8 mouse cellular contexts compared by ENCODE assay signal in the genomic region with DNA sequence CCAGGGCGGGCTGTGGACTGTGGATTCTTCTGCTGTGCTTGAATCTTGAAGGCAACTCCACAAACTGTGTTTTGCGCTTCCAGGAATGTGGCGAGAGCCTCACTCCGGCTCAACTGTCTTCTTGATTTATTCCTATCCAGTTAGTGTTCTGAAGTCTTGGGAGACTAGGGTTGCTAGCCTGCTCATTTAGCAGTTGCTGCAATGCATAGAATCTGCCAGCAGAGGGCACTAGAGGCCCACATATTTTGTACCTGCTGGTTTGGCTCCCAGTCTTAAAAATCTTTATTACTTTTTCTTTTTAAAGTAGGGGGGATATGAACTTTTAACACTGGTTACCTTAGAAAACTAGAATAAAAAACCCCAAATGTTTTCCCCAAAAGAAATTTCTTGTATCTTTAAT.
DNase-seq lines count a peak whose midpoint lies in the region; ATAC-seq and TF ChIP-seq lines count a peak whose summit lies in the region.

No protein-coding gene starts in this region.

- no peaks in the 10 kb centered on the region for H3K27me3 ChIP-seq in Patski
- no peaks in the 10 kb centered on the region for H3K27me3 ChIP-seq in kidney, postnatal 0 days (ENCODE audit: insufficient read depth, low read length)
- no peaks in the 10 kb centered on the region for H3K27me3 ChIP-seq in liver, embryonic 14.5 days (ENCODE audit: control insufficient read depth, insufficient read depth, low read length)

- POLR2A ChIA-PET in Patski (lab: Charles Lee), result no interaction called here

- H3K9ac ChIP-seq in kidney, postnatal 0 days (ENCODE audit: low read depth, low read length), result no peak overlapping the region
- H3K9ac ChIP-seq in liver, embryonic 14.5 days (replicated peaks), result no peak overlapping the region

- TF ChIP-seq CTCF in Patski (IDR thresholded peaks at IDR 0.05), result peak; percentile 97
- peak; percentile 99 for TF ChIP-seq CTCF in gastrocnemius, adult 2 months (IDR thresholded peaks at IDR 0.05)
- peak; percentile 90 for TF ChIP-seq CTCF in kidney, postnatal 0 days (IDR thresholded peaks at IDR 0.05; ENCODE audit: low read depth)
- peak; percentile 75 for TF ChIP-seq CTCF in liver, embryonic 14.5 days (IDR thresholded peaks at IDR 0.05; ENCODE audit: low read depth)

- CTCF ChIA-PET in Patski (lab: Charles Lee), result interaction anchor here (0.9 to 1.9 kb wide), 3 partner anchors 19 to 861 kb away, joined by 3 to 7 read pairs (median 4); no protein-coding TSS in a partner anchor

- H3K4me2 ChIP-seq in kidney, postnatal 0 days (ENCODE audit: low read length), result no peak overlapping the region
- no peak overlapping the region for H3K4me2 ChIP-seq in liver, embryonic 14.5 days (ENCODE audit: low read depth)

- intact Hi-C loops in gastrocnemius, adult 2 months (cut with DNase I), result loop anchor here (2.0 to 5.0 kb wide), 2 partner anchors 857 to 1180 kb away; no protein-coding TSS in a partner anchor

- no peak overlapping the region for H3K4me3 ChIP-seq in gastrocnemius, adult 2 months
- no peak overlapping the region for H3K4me3 ChIP-seq in kidney, postnatal 0 days (replicated peaks; ENCODE audit: low read depth, low read length)
- no peak overlapping the region for H3K4me3 ChIP-seq in liver, embryonic 14.5 days (ENCODE audit: insufficient read depth in 1 of 2, low read depth in 2 of 2, low read length in 2 of 2)

- no peaks in the 10 kb centered on the region for H3K9me3 ChIP-seq in kidney, postnatal 0 days (replicated peaks; ENCODE audit: low read length)
- H3K9me3 ChIP-seq in liver, embryonic 14.5 days (ENCODE audit: control insufficient read depth, low read length), result no peaks in the 10 kb centered on the region

- DNase-seq in A20 (ENCODE audit: low read depth, low spot score), result peak; percentile 12
- DNase-seq in Patski (ENCODE audit: low read depth, low spot score), result peak; percentile 22
- DNase-seq in cerebellum, postnatal 10 days, result peak; percentile 87 to 91
- DNase-seq in gastrocnemius, adult 2 months, result peak; percentile 57
- peak; percentile 82 for DNase-seq in kidney, postnatal 0 days (ENCODE audit: low spot score)
- peak in 1 of 3 experiments; percentile 16 for DNase-seq in liver, embryonic 14.5 days (ENCODE audit: low read depth in 3 of 3, low spot score in 3 of 3)
- peak; percentile 26 for DNase-seq in retina, adult 2 months (ENCODE audit: low read depth, low spot score)
- DNase-seq in thymus, postnatal 36 days, result peak; percentile 26 to 44

- H3K27ac ChIP-seq in gastrocnemius, adult 2 months, result no peak overlapping the region
- no peak overlapping the region for H3K27ac ChIP-seq in kidney, postnatal 0 days
- no peak overlapping the region for H3K27ac ChIP-seq in liver, embryonic 14.5 days

- no peak for TF ChIP-seq EP300 in liver, embryonic 14.5 days (IDR thresholded peaks at IDR 0.05; ENCODE audit: low read depth)

- WGBS in kidney, postnatal 0 days, result 24% methylated on average over 4 of the region's 4 CpGs
- WGBS in liver, embryonic 14.5 days (ENCODE audit: insufficient replicate concordance), result 21% methylated on average over 4 of the region's 4 CpGs

- in situ Hi-C loops in Patski (cut with MboI; ENCODE audit: low pct_unique_long_range_greater_than_20kb), result loop anchor here (10.0 kb wide), 1 partner anchor 433 kb away; no protein-coding TSS in a partner anchor

- ATAC-seq in Patski, result no peak
- ATAC-seq in kidney, postnatal 0 days (replicated peaks; ENCODE audit: low FRiP score, low read depth), result 0 out of 2 replicates have a peak, but pooled peaks have one; percentile 21
- ATAC-seq in liver, embryonic 14.5 days (ENCODE audit: insufficient read depth), result no peak

- H3K4me1 ChIP-seq in kidney, postnatal 0 days (replicated peaks; ENCODE audit: insufficient read depth, low read length), result no peaks in the 10 kb centered on the region
- H3K4me1 ChIP-seq in liver, embryonic 14.5 days (replicated peaks; ENCODE audit: control insufficient read depth in 2 of 2, insufficient read depth in 2 of 2, low read length in 1 of 2), result no peaks in the 10 kb centered on the region

- no peaks in the 10 kb centered on the region for H3K36me3 ChIP-seq in kidney, postnatal 0 days (ENCODE audit: insufficient read depth, low read length)
- no peaks in the 10 kb centered on the region for H3K36me3 ChIP-seq in liver, embryonic 14.5 days (replicated peaks; ENCODE audit: control insufficient read depth, insufficient read depth, low read depth)
